Mouse (Mus musculus): ENCODE results near the gene Gmppb.
"Not testable (repeated sequence)": the region's sequence is repeated elsewhere in the genome, so short reads cannot be mapped to it uniquely, and the experiment has no call there.

DNA sequence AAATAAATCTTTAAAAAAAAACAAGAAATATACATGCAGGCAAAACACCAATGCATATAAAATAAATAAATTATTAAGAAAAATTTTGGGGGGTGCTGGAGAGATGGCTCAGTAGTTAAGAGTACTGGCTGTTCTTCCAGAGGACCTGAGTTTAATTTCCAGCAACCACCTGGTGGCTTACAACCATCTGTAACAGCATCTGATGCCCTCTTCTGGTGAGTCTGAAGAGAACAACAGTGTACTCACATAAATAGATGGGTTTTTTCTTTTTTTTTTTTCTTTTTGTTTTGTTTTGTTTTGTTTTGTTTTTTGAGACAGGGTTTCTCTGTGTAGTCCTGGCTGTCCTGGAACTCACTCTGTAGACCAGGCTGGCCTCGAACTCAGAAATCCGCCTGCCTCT lies 35.5 kb upstream of the Gmppb start:
- TF ChIP-seq CTCF, POLR2A (IDR thresholded peaks at IDR 0.05; ENCODE audit: extremely low read depth, insufficient read depth, low read length): not testable (repeated sequence)
